Mouse (Mus musculus) midbrain, embryonic 10.5 days (tissue): ENCODE results near the gene Ttll6. TPM values are rescaled to one million over a fixed set of nuclear protein-coding genes. Genes with fewer than 3 reads are reported as not detected.

Experiments
- DNase-seq: peaks from one replicate; pipeline ENCODE4 v3.0.0-alpha.2; 2017; ENCODE audit warnings: low spot score
- H3K27ac ChIP-seq: fragments of 300-500 bp; sonication (generic); replicated peaks from 2 replicates; pipeline ENCODE4 v1.5.1; 2016; ENCODE audit warnings: mild to moderate bottlenecking
- H3K27me3 ChIP-seq: fragments of 300-500 bp; sonication (generic); 2 replicates; pipeline ENCODE4 v1.6.1; 2016; ENCODE audit warnings: low read depth, mild to moderate bottlenecking; ENCODE audit not compliant: poor library complexity, severe bottlenecking
- H3K36me3 ChIP-seq: fragments of 300-500 bp; sonication (generic); 2 replicates; pipeline ENCODE4 v1.6.1; 2016; ENCODE audit warnings: mild to moderate bottlenecking, moderate library complexity
- H3K4me1 ChIP-seq: fragments of 300-500 bp; sonication (generic); 2 replicates; pipeline ENCODE4 v1.6.1; 2016
- H3K4me3 ChIP-seq: fragments of 300-500 bp; sonication (generic); 2 replicates; pipeline ENCODE4 v1.5.1; 2016; ENCODE audit warnings: mild to moderate bottlenecking, moderate library complexity
- H3K9me3 ChIP-seq: fragments of 300-500 bp; sonication (generic); replicated peaks from 2 replicates; pipeline ENCODE4 v1.6.1; 2016; ENCODE audit warnings: mild to moderate bottlenecking
- WGBS: fragments of 180-500 bp; shearing (Covaris S2); methylation state at CpG from one replicate; pipeline ENCODE4 v1.1.7; 2016; 5-methylcytosine and 5-hydroxymethylcytosine counted together
- polyA plus RNA-seq: library from polyadenylated mRNA; unstranded; fragments of >200 nt; fragmentation: Nextera tagmentation; extraction: Ambion mirVana; gene quantifications from 2 replicates; pipeline ENCODE4 v1.2.1, GENCODE M21; 2016

Gene Ttll6
- polyA plus RNA-seq, 1 experiment from 2014 or later, result not detected

- Histone ChIP-seq H3K4me1 (peaks cover 5% of the 10 kb centered on the region; the same call in 1 of the 2 replicates), H3K36me3 (no peaks in the 10 kb centered on the region), H3K4me3 (no peak overlapping the region), H3K27me3 (peaks cover 100% of the 10 kb centered on the region), H3K27ac (no peak overlapping the region), H3K9me3 (no peaks in the 10 kb centered on the region)
- 2% methylated on average over 14 of the region's 14 CpGs for WGBS
- DNase-seq, result peak; percentile 49
These were observed 69.0 kb downstream of the Ttll6 start for GRCm38 (mm10) chr11:96202401-96203081.

- H3K4me3 ChIP-seq, result no peak overlapping the region
- H3K4me1 ChIP-seq, result peaks cover 5% of the 10 kb centered on the region; the same call in 1 of the 2 replicates
- peaks cover 100% of the 10 kb centered on the region for H3K27me3 ChIP-seq
- under 1% methylated on average over 37 of the region's 37 CpGs for WGBS
- H3K27ac ChIP-seq, result no peak overlapping the region
- H3K9me3 ChIP-seq, result no peaks in the 10 kb centered on the region
- no peaks in the 10 kb centered on the region for H3K36me3 ChIP-seq
- DNase-seq, result peak; percentile 51
These were observed 69.7 kb downstream of the Ttll6 start for GRCm38 (mm10) chr11:96203182-96203788.

GRCm38 (mm10) chr11:96203789-96204186 lies 70.2 kb downstream of the Ttll6 start:
- Histone ChIP-seq H3K9me3 (no peaks in the 10 kb centered on the region), H3K36me3 (no peaks in the 10 kb centered on the region), H3K4me3 (no peak overlapping the region), H3K27me3 (peaks cover 100% of the 10 kb centered on the region), H3K4me1 (peaks cover 5% of the 10 kb centered on the region; the same call in 1 of the 2 replicates), H3K27ac (no peak overlapping the region)
- DNase-seq, result no peak
- under 1% methylated on average over 16 of the region's 16 CpGs for WGBS

- no peaks in the 10 kb centered on the region for H3K36me3 ChIP-seq
- no peak overlapping the region for H3K27ac ChIP-seq
- H3K27me3 ChIP-seq, result peaks cover 100% of the 10 kb centered on the region
- H3K4me3 ChIP-seq, result no peak overlapping the region
- peaks cover 5% of the 10 kb centered on the region; the same call in 1 of the 2 replicates for H3K4me1 ChIP-seq
- H3K9me3 ChIP-seq, result no peaks in the 10 kb centered on the region
- 2% methylated on average over 11 of the region's 11 CpGs for WGBS
- no peak for DNase-seq
These were observed 70.8 kb downstream of the Ttll6 start for GRCm38 (mm10) chr11:96204351-96204750.

GRCm38 (mm10) chr11:96205426-96206131 lies 72.0 kb downstream of the Ttll6 start:
- H3K9me3 ChIP-seq, result no peaks in the 10 kb centered on the region
- DNase-seq, result no peak
- no peak overlapping the region for H3K4me3 ChIP-seq
- peaks cover 99% of the 10 kb centered on the region for H3K27me3 ChIP-seq
- H3K27ac ChIP-seq, result no peak overlapping the region
- 5% methylated on average over 15 of the region's 15 CpGs for WGBS
- H3K36me3 ChIP-seq, result no peaks in the 10 kb centered on the region
- H3K4me1 ChIP-seq, result peaks cover 5% of the 10 kb centered on the region; the same call in 1 of the 2 replicates

Other genes starting within 250 kb of the Ttll6 start
- 0.11 and 0.14 TPM in 2 replicates for gene B4galnt2, start 218.9 kb upstream of the Ttll6 start, polyA plus RNA-seq
- gene Igf2bp1, start 127.8 kb upstream of the Ttll6 start, polyA plus RNA-seq, result 176 and 190 TPM in 2 replicates
- gene Gip, start 109.2 kb upstream of the Ttll6 start, polyA plus RNA-seq, result not detected in 2 replicates
- 106 and 110 TPM in 2 replicates for gene Snf8, start 98.9 kb upstream of the Ttll6 start, polyA plus RNA-seq
- gene Ube2z, start 68.4 kb upstream of the Ttll6 start, polyA plus RNA-seq, result 25.0 and 27.0 TPM in 2 replicates
- gene Atp5g1, start 58.1 kb upstream of the Ttll6 start, polyA plus RNA-seq, result 534 and 550 TPM in 2 replicates
- not detected in 2 replicates for gene Calcoco2, start 21.8 kb upstream of the Ttll6 start, polyA plus RNA-seq
- gene Hoxb13, start 60.5 kb downstream of the Ttll6 start, polyA plus RNA-seq, result not detected in 2 replicates
- gene Hoxb9, start 137.7 kb downstream of the Ttll6 start, polyA plus RNA-seq, result not detected in 2 replicates
- gene Hoxb8, start 148.1 kb downstream of the Ttll6 start, polyA plus RNA-seq, result not detected in 2 replicates
- gene Hoxb7, start 152.8 kb downstream of the Ttll6 start, polyA plus RNA-seq, result not detected in 2 replicates
- not detected in 2 replicates for gene Hoxb6, start 158.7 kb downstream of the Ttll6 start, polyA plus RNA-seq
- not detected in 2 replicates for gene Hoxb5, start 169.6 kb downstream of the Ttll6 start, polyA plus RNA-seq
- gene Hoxb4, start 184.5 kb downstream of the Ttll6 start, polyA plus RNA-seq, result not detected in 2 replicates
- not detected in 2 replicates for gene Hoxb3, start 189.5 kb downstream of the Ttll6 start, polyA plus RNA-seq
- 0.10 TPM in 1 of 2 replicates, not detected in the other for gene Hoxb2, start 216.7 kb downstream of the Ttll6 start, polyA plus RNA-seq
- 0.15 TPM in 1 of 2 replicates, not detected in the other for gene Hoxb1, start 232.0 kb downstream of the Ttll6 start, polyA plus RNA-seq